Mouse (Mus musculus): ENCODE data around the gene Rps15. TPM values are rescaled to one million over a fixed set of nuclear protein-coding genes. Genes with fewer than 3 reads are reported as not detected.

Gene Rps15
- polyA plus RNA-seq, 1 experiment from 2014 or later, result 821 TPM

DNA sequence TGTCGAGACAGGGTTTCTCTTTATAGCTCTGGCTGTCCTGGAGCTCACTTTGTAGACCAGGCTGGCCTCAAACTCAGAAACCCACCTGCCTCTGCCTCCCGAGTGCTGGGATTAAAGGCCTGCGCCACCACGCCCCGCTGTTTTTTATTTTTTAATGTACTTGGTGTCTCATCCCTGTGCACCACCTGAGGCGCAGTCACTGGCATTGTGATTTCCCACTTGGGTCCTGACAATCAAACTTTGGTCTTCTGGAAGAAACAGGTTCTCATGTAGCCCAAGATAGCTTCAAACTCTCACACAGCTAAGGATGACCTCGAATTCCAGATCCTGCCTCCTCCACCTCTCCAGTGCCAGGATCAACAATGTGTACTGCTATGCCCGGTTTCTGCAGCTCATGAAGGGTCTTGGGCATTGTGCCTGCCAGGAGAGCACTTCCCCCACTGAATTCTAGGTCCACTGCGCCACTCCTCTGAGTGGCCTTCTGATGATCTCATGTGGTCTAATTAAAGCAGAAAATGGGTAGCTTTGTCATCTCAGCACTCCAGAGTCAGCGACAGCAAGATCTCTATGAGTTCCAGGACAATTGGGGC, 29.4 kb upstream of the Rps15 start:
- no peak for DNase-seq (ENCODE audit: low spot score)
- Histone ChIP-seq H3K36me3 (ENCODE audit: control insufficient read depth, insufficient read depth, low read length) (peaks cover 4% of the 10 kb centered on the region), H3K27me3 (ENCODE audit: control insufficient read depth, insufficient read depth, low read length) (no peaks in the 10 kb centered on the region), H3K4me1 (replicated peaks; ENCODE audit: control insufficient read depth, insufficient read depth) (peaks cover 13% of the 10 kb centered on the region; the same call in 1 of the 2 replicates), H3K4me3 (ENCODE audit: low read depth, low read length) (no peak overlapping the region), H3K9me3 (ENCODE audit: control insufficient read depth, low read length) (no peaks in the 10 kb centered on the region), H3K9ac (ENCODE audit: low read length) (no peak overlapping the region), H3K4me2 (replicated peaks; ENCODE audit: low read depth) (no peak overlapping the region), H3K27ac (replicated peaks) (no peak overlapping the region)
- ATAC-seq (ENCODE audit: low FRiP score, low TSS enrichment), result no peak
- WGBS, result 91% methylated on average over 10 of the region's 10 CpGs
- no peak for TF ChIP-seq EP300 (optimal IDR thresholded peaks at IDR 0.05)
- TF ChIP-seq CTCF (IDR thresholded peaks at IDR 0.05; ENCODE audit: low read depth), result no peak

- Histone ChIP-seq H3K27ac (replicated peaks) (peak overlapping the region; percentile 87), H3K9ac (ENCODE audit: low read length) (peak overlapping the region; percentile 85), H3K9me3 (ENCODE audit: control insufficient read depth, low read length) (no peaks in the 10 kb centered on the region), H3K4me1 (replicated peaks; ENCODE audit: control insufficient read depth, insufficient read depth) (peaks cover 14% of the 10 kb centered on the region; the same call in 1 of the 2 replicates), H3K4me2 (replicated peaks; ENCODE audit: low read depth) (peak overlapping the region; percentile 70), H3K36me3 (ENCODE audit: control insufficient read depth, insufficient read depth, low read length) (no peaks in the 10 kb centered on the region), H3K4me3 (ENCODE audit: low read depth, low read length) (peak overlapping the region; percentile 74), H3K27me3 (ENCODE audit: control insufficient read depth, insufficient read depth, low read length) (no peaks in the 10 kb centered on the region)
- DNase-seq (ENCODE audit: low spot score) (peak; percentile 98), ATAC-seq (ENCODE audit: low FRiP score, low TSS enrichment) (peak; percentile 61)
- no peak for TF ChIP-seq CTCF (IDR thresholded peaks at IDR 0.05; ENCODE audit: low read depth)
- TF ChIP-seq EP300 (optimal IDR thresholded peaks at IDR 0.05), result no peak
- WGBS, result 1% methylated on average over 79 of the region's 81 CpGs
Observed at GRCm38 (mm10) chr10:80264341-80265148, 27.7 kb upstream of the Rps15 start.

DNA sequence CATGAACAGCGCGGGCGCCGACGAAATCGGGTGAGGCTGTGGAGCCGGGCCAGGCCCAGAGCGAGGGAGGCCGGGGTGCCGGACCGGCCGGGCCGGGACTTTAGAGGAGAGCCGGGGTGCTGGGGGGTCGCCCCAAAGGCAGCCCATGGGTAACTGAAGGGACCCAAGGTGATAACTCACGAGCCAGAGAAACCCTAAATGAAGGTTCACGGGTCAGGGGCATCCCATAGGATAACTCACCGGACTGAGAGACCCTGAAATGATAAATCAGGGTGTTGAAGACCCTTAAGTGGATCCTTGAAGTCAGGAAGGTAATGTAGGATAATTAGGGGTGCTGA, 27.1 kb upstream of the Rps15 start:
- Histone ChIP-seq H3K4me3 (ENCODE audit: low read depth, low read length) (peak overlapping the region; percentile 74), H3K9ac (ENCODE audit: low read length) (peak overlapping the region; percentile 85), H3K27ac (replicated peaks) (peak overlapping the region; percentile 87), H3K9me3 (ENCODE audit: control insufficient read depth, low read length) (no peaks in the 10 kb centered on the region), H3K36me3 (ENCODE audit: control insufficient read depth, insufficient read depth, low read length) (no peaks in the 10 kb centered on the region), H3K27me3 (ENCODE audit: control insufficient read depth, insufficient read depth, low read length) (no peaks in the 10 kb centered on the region), H3K4me2 (replicated peaks; ENCODE audit: low read depth) (peak overlapping the region; percentile 70), H3K4me1 (replicated peaks; ENCODE audit: control insufficient read depth, insufficient read depth) (peaks cover 8% of the 10 kb centered on the region; the same call in 1 of the 2 replicates)
- DNase-seq (ENCODE audit: low spot score) (no peak), ATAC-seq (ENCODE audit: low FRiP score, low TSS enrichment) (no peak)
- no peak for TF ChIP-seq EP300 (optimal IDR thresholded peaks at IDR 0.05)
- no peak for TF ChIP-seq CTCF (IDR thresholded peaks at IDR 0.05; ENCODE audit: low read depth)
- WGBS, result under 1% methylated on average over 18 of the region's 18 CpGs

- DNase-seq (ENCODE audit: low spot score) (no peak), ATAC-seq (ENCODE audit: low FRiP score, low TSS enrichment) (no peak)
- no peak overlapping the region for H3K4me3 ChIP-seq (ENCODE audit: low read depth, low read length)
- peaks cover 6% of the 10 kb centered on the region for H3K36me3 ChIP-seq (ENCODE audit: control insufficient read depth, insufficient read depth, low read length)
- no peaks in the 10 kb centered on the region for H3K27me3 ChIP-seq (ENCODE audit: control insufficient read depth, insufficient read depth, low read length)
- 0 out of 2 replicates have a peak overlapping the region, but pooled peaks have one; percentile 35 for H3K9ac ChIP-seq (ENCODE audit: low read length)
- no peak for TF ChIP-seq CTCF (IDR thresholded peaks at IDR 0.05; ENCODE audit: low read depth)
- no peak for TF ChIP-seq EP300 (optimal IDR thresholded peaks at IDR 0.05)
- H3K9me3 ChIP-seq (ENCODE audit: control insufficient read depth, low read length), result no peaks in the 10 kb centered on the region
- no peak overlapping the region for H3K4me2 ChIP-seq (replicated peaks; ENCODE audit: low read depth)
- WGBS, result 96% methylated on average over 2 of the region's 2 CpGs
- H3K4me1 ChIP-seq (replicated peaks; ENCODE audit: control insufficient read depth, insufficient read depth), result peaks cover 11% of the 10 kb centered on the region; the same call in 1 of the 2 replicates
- H3K27ac ChIP-seq (replicated peaks), result no peak overlapping the region
Observed at GRCm38 (mm10) chr10:80270099-80270498, 22.2 kb upstream of the Rps15 start.

DNA sequence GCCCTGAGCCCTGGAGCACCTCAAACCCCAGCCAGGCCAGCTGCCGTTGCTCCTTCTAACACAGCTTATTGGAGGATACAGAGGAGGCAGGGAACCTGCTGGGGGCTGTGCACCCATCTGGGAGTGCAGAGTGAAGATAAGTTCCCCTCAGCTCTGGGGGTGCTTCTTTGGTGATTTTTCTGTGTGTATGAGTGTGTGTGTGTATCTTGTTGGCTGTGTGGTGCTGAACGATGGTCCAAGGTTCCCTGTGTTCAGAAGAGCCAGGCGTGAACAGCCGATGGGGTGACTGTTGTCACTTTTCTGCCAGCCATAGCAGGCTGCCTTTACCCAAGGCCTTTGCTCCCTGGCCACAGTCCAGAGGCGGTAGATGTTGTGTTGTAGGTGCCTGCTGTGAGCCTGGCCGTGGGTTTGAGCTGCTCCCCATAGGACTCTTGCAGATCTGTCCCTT, 21.5 kb upstream of the Rps15 start:
- peak; percentile 20 for DNase-seq (ENCODE audit: low spot score)
- Histone ChIP-seq H3K27me3 (ENCODE audit: control insufficient read depth, insufficient read depth, low read length) (no peaks in the 10 kb centered on the region), H3K9ac (ENCODE audit: low read length) (peak overlapping the region; percentile 35), H3K4me3 (ENCODE audit: low read depth, low read length) (no peak overlapping the region), H3K36me3 (ENCODE audit: control insufficient read depth, insufficient read depth, low read length) (peaks cover 6% of the 10 kb centered on the region), H3K4me2 (replicated peaks; ENCODE audit: low read depth) (no peak overlapping the region), H3K9me3 (ENCODE audit: control insufficient read depth, low read length) (no peaks in the 10 kb centered on the region), H3K4me1 (replicated peaks; ENCODE audit: control insufficient read depth, insufficient read depth) (peaks cover 11% of the 10 kb centered on the region; the same call in 1 of the 2 replicates), H3K27ac (replicated peaks) (peak overlapping the region; percentile 4; the same call in 1 of the 2 replicates)
- 68% methylated on average over 6 of the region's 6 CpGs for WGBS
- no peak for ATAC-seq (ENCODE audit: low FRiP score, low TSS enrichment)
- no peak for TF ChIP-seq CTCF (IDR thresholded peaks at IDR 0.05; ENCODE audit: low read depth)
- TF ChIP-seq EP300 (optimal IDR thresholded peaks at IDR 0.05), result no peak
